In the genomic region with DNA sequence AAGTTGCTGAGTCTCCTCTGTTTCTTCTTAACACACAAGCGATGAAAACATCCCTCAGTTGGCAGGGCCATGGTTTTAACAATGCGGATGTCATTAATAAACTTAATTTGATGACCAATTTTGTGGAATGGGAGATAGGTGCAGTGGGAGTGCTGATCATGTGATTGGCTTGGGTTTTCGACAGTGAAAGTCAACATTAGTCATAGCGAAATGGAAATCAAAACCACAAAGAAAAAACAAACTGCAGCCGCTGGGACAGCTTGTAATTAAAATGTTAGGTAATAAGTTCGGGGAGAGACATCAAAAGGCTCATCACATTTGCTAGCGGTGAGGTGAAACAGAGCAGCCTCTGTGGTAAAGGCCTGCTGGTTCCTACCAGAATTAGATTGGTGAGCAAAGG, we compare ENCODE assay signal across 37 mouse cellular contexts. TPM values are rescaled to one million over a fixed set of nuclear protein-coding genes. Genes with fewer than 3 reads are reported as not detected.
DNase-seq lines count a peak whose midpoint lies in the region; ATAC-seq and TF ChIP-seq lines count a peak whose summit lies in the region.
"Had no signal": no experiment of that assay in that cellular context is flagged by ENCODE, and none has a peak within 500 bp of the region (broad histone marks: within the 10 kb centered on the region; RNA-seq: fewer than 3 reads in every experiment).

No protein-coding gene starts in this region.

- no peak overlapping the region for H3K4me3 ChIP-seq in embryonic fibroblast, embryonic 13.5 days (ENCODE audit: insufficient read depth, low read length)
- H3K4me3 ChIP-seq: embryonic facial prominence, embryonic 10.5 days; embryonic facial prominence, embryonic 15.5 days; hindbrain, embryonic 12.5 days; kidney, embryonic 15.5 days; midbrain, embryonic 10.5 days; midbrain, embryonic 15.5 days; neural tube, embryonic 12.5 days; stomach, embryonic 15.5 days had no signal

- peak overlapping the region; percentile 22; the same call in 1 of the 2 replicates for H3K27ac ChIP-seq in embryonic fibroblast, embryonic 13.5 days (ENCODE audit: insufficient read depth, low read length)
- H3K27ac ChIP-seq: embryonic facial prominence, embryonic 10.5 days; embryonic facial prominence, embryonic 15.5 days; hindbrain, embryonic 12.5 days; kidney, embryonic 15.5 days; liver, embryonic 14.5 days; midbrain, embryonic 10.5 days; midbrain, embryonic 15.5 days; neural tube, embryonic 12.5 days; stomach, embryonic 15.5 days had no signal

- peak; percentile 31 for DNase-seq in CD4-positive, CD25-positive, alpha-beta regulatory T cell, adult 2 months (ENCODE audit: low read depth, low spot score)
- peak; percentile 64 for DNase-seq in CD4-positive helper T cell, adult 2 months (ENCODE audit: low read depth, low spot score)
- no peak for DNase-seq in spleen, postnatal 4 days (ENCODE audit: low spot score in 2 of 2)
- DNase-seq in thymus, adult 18-20 months: no peak
- DNase-seq: adrenal gland, postnatal 10 days; cerebellum, adult 8-10 months; cerebellum, postnatal 25 days; gastrocnemius, postnatal 14 days; heart, postnatal 36 days; kidney, adult 11 months; kidney, postnatal 36 days; liver; lung, adult 2 months; lung, postnatal 10 days; thymus, postnatal 14 days had no signal

- H3K4me1 ChIP-seq in embryonic fibroblast, embryonic 13.5 days (ENCODE audit: control insufficient read depth, insufficient read depth, low read length): peaks cover 37% of the 10 kb centered on the region

- no peak for TF ChIP-seq CTCF in embryonic fibroblast, embryonic 13.5 days (IDR thresholded peaks at IDR 0.05; ENCODE audit: borderline replicate concordance, insufficient read depth, low read length)

- no peak for TF ChIP-seq POLR2A in embryonic fibroblast, embryonic 13.5 days (IDR thresholded peaks at IDR 0.05; ENCODE audit: low read depth, low read length)

- no peak for ATAC-seq in CD4-positive, CD25-positive, alpha-beta regulatory T cell, adult 4 months
- ATAC-seq in megakaryocyte progenitor cell, adult 5-6 weeks (replicated peaks; ENCODE audit: poor library complexity): no peak
- ATAC-seq: forebrain, embryonic 14.5 days; midbrain, embryonic 15.5 days had no signal

RNA-seq across cellular contexts. Expression of a gene that starts 13.8 kb away (rescaled TPM):
- 1 to 10 TPM; 5.8 to 6.1 TPM for polyA plus RNA-seq in CD4-positive, CD25-positive, alpha-beta regulatory T cell, adult 4 months (2017; shearing (Covaris generic))
- polyA plus RNA-seq in embryonic fibroblast, embryonic 13.5 days (2011; ENCODE audit: insufficient read length, low read depth, missing spikeins): 122 and 140 TPM in 2 replicates
- 1.1 and 3.4 TPM in 2 replicates for total RNA-seq in megakaryocyte progenitor cell, adult 5-6 weeks (2015)
- 1.0 and 1.5 TPM in 2 replicates for total RNA-seq in megakaryocyte progenitor cell, adult 5-6 weeks (2017)

RNA-seq across cellular contexts. Expression of a gene that starts 14.2 kb away (rescaled TPM):
- not detected for polyA plus RNA-seq in CD4-positive, CD25-positive, alpha-beta regulatory T cell, adult 4 months (2017; shearing (Covaris generic))
- polyA plus RNA-seq in embryonic fibroblast, embryonic 13.5 days (2011; ENCODE audit: insufficient read length, low read depth, missing spikeins): 0.32 TPM in 1 of 2 replicates, not detected in the other
- total RNA-seq in megakaryocyte progenitor cell, adult 5-6 weeks (2015): not detected in 2 replicates
- total RNA-seq in megakaryocyte progenitor cell, adult 5-6 weeks (2017): not detected in 2 replicates
- total RNA-seq: granulocyte monocyte progenitor cell, adult 5-6 weeks had no signal
- polyA plus RNA-seq: liver, embryonic 14.5 days had no signal

RNA-seq across cellular contexts. Expression of a gene that starts 42.9 kb away (rescaled TPM):
- not detected for polyA plus RNA-seq in CD4-positive, CD25-positive, alpha-beta regulatory T cell, adult 4 months (2017; shearing (Covaris generic))
- not detected in 2 replicates for polyA plus RNA-seq in embryonic fibroblast, embryonic 13.5 days (2011; ENCODE audit: insufficient read length, low read depth, missing spikeins)
- total RNA-seq in megakaryocyte progenitor cell, adult 5-6 weeks (2015): 1.8 and 2.3 TPM in 2 replicates
- total RNA-seq in megakaryocyte progenitor cell, adult 5-6 weeks (2017): 1.4 and 1.5 TPM in 2 replicates
- total RNA-seq: gastrocnemius, postnatal 14 days; layer of hippocampus, adult 8-10 months; layer of hippocampus, postnatal 25 days; left cerebral cortex, postnatal 10 days had no signal
- polyA plus RNA-seq: embryonic facial prominence, embryonic 10.5 days; forebrain, embryonic 14.5 days; heart, embryonic 11.5 days; hindbrain, embryonic 12.5 days; limb, embryonic 11.5 days; midbrain, embryonic 10.5 days; neural tube, embryonic 12.5 days had no signal

RNA-seq across cellular contexts. Expression of a gene that starts 46.8 kb away (rescaled TPM):
- polyA plus RNA-seq in CD4-positive, CD25-positive, alpha-beta regulatory T cell, adult 4 months (2017; shearing (Covaris generic)): under 1 TPM in 1 of 2 experiments, not detected in 1; 0.62 TPM
- polyA plus RNA-seq in embryonic fibroblast, embryonic 13.5 days (2011; ENCODE audit: insufficient read length, low read depth, missing spikeins): not detected in 2 replicates
- 12.1 and 17.4 TPM in 2 replicates for total RNA-seq in megakaryocyte progenitor cell, adult 5-6 weeks (2015)
- total RNA-seq in megakaryocyte progenitor cell, adult 5-6 weeks (2017): 3.3 and 4.9 TPM in 2 replicates
- total RNA-seq: gastrocnemius, postnatal 14 days; heart, postnatal 36 days; layer of hippocampus, adult 8-10 months; layer of hippocampus, postnatal 25 days; left cerebral cortex, postnatal 10 days had no signal
- polyA plus RNA-seq: embryonic facial prominence, embryonic 10.5 days; forebrain, embryonic 14.5 days; heart, embryonic 11.5 days; hindbrain, embryonic 12.5 days; limb, embryonic 11.5 days; midbrain, embryonic 10.5 days; midbrain, embryonic 15.5 days; neural tube, embryonic 12.5 days had no signal

RNA-seq across cellular contexts. Expression of a gene that starts 46.9 kb away (rescaled TPM):
- polyA plus RNA-seq in CD4-positive, CD25-positive, alpha-beta regulatory T cell, adult 4 months (2017; shearing (Covaris generic)): not detected
- polyA plus RNA-seq in embryonic fibroblast, embryonic 13.5 days (2011; ENCODE audit: insufficient read length, low read depth, missing spikeins): not detected in 2 replicates
- not detected in 2 replicates for total RNA-seq in megakaryocyte progenitor cell, adult 5-6 weeks (2015)
- not detected in 2 replicates for total RNA-seq in megakaryocyte progenitor cell, adult 5-6 weeks (2017)
- total RNA-seq: adrenal gland, postnatal 10 days; gastrocnemius, postnatal 14 days; granulocyte monocyte progenitor cell, adult 5-6 weeks; heart, postnatal 36 days; layer of hippocampus, adult 8-10 months; layer of hippocampus, postnatal 25 days; left cerebral cortex, postnatal 10 days had no signal
- polyA plus RNA-seq: embryonic facial prominence, embryonic 10.5 days; embryonic facial prominence, embryonic 15.5 days; forebrain, embryonic 14.5 days; heart, embryonic 11.5 days; heart, embryonic 16.5 days; hindbrain, embryonic 12.5 days; kidney, embryonic 15.5 days; limb, embryonic 11.5 days; liver, embryonic 14.5 days; lung, adult 2 months; midbrain, embryonic 10.5 days; midbrain, embryonic 15.5 days; neural tube, embryonic 12.5 days; small intestine, adult 2 months; stomach, embryonic 15.5 days; urinary bladder, adult 2 months had no signal

Comparison
In these comparisons a context has a peak if more than half of its experiments do, and no peak if none do; other contexts are left out.
1. DNase-seq: peak in CD4-positive, CD25-positive, alpha-beta regulatory T cell, adult 2 months (single experiment) and CD4-positive helper T cell, adult 2 months (single experiment); none in spleen, postnatal 4 days (0 of 2) and thymus, adult 18-20 months (0 of 2).
2. RNA of a gene that starts 13.8 kb away (polyA plus RNA-seq): 122 to 140 TPM in embryonic fibroblast, embryonic 13.5 days; 5.8 to 6.1 TPM in CD4-positive, CD25-positive, alpha-beta regulatory T cell, adult 4 months; every median in the first group is over 10 times any median in the second.